Mouse (Mus musculus) lung, postnatal 0 days (tissue): Measurements from ENCODE around the gene Ptprcap. TPM values are rescaled to one million over a fixed set of nuclear protein-coding genes. Genes with fewer than 3 reads are reported as not detected.

Source experiments
- ATAC-seq: fragments of 200-750 bp; cut with Nextera tagmentation; 2 replicates; pipeline ENCODE4 v1.8.0; 2017; ENCODE audit warnings: moderate library complexity
- DNase-seq: peaks from one replicate; pipeline ENCODE4 v3.0.0-alpha.2; 2016; ENCODE audit warnings: low spot score
- H3K27ac ChIP-seq: fragments of 300-500 bp; sonication (generic); 2 replicates; pipeline ENCODE4 v1.5.1; 2014; ENCODE audit warnings: antibody characterized with exemption, mild to moderate bottlenecking, low read length, mixed read lengths
- H3K27me3 ChIP-seq: fragments of 300-500 bp; sonication (generic); replicated peaks from 2 replicates; pipeline ENCODE4 v1.6.1; 2014; ENCODE audit warnings: low read length, mixed read lengths; ENCODE audit not compliant: insufficient read depth
- H3K36me3 ChIP-seq: fragments of 300-500 bp; sonication (generic); 2 replicates; pipeline ENCODE4 v1.6.1; 2014; ENCODE audit warnings: low read length, mixed read lengths; ENCODE audit not compliant: insufficient read depth
- H3K4me1 ChIP-seq: fragments of 300-500 bp; sonication (generic); 2 replicates; pipeline ENCODE4 v1.6.1; 2014; ENCODE audit warnings: antibody characterized with exemption, low read depth, low read length, mixed read lengths; ENCODE audit not compliant: insufficient read depth
- H3K4me2 ChIP-seq: fragments of 300-500 bp; sonication (generic); replicated peaks from 2 replicates; pipeline ENCODE4 v1.6.1; 2014; ENCODE audit warnings: low read depth, mild to moderate bottlenecking, low read length, moderate library complexity, mixed read lengths
- H3K4me3 ChIP-seq: fragments of 300-500 bp; sonication (generic); 2 replicates; pipeline ENCODE4 v1.5.1; 2014; ENCODE audit warnings: low read depth, low read length
- H3K9ac ChIP-seq: fragments of 300-500 bp; sonication (generic); replicated peaks from 2 replicates; pipeline ENCODE4 v1.6.1; 2014; ENCODE audit warnings: low read depth, mild to moderate bottlenecking
- H3K9me3 ChIP-seq: fragments of 300-500 bp; sonication (generic); 2 replicates; pipeline ENCODE4 v1.6.1; 2016; ENCODE audit warnings: low read length, mixed read lengths
- CTCF ChIP-seq: IDR thresholded peaks from 2 replicates; pipeline ENCODE4 v1.5.1; 2016; ENCODE audit warnings: antibody characterized with exemption, mild to moderate bottlenecking
- EP300 ChIP-seq: IDR thresholded peaks from 2 replicates; pipeline ENCODE4 v1.6.1; 2016; ENCODE audit warnings: antibody characterized with exemption, mild to moderate bottlenecking, control low read depth
- WGBS: fragments of 180-500 bp; shearing (Covaris S2); extraction: QIAGEN DNeasy Blood & Tissue Kit; methylation state at CpG from one replicate; pipeline ENCODE4 v1.1.7; 2014; 5-methylcytosine and 5-hydroxymethylcytosine counted together
- polyA plus RNA-seq: library from polyadenylated mRNA; unstranded; fragments of >200 nt; fragmentation: Nextera tagmentation; extraction: Ambion mirVana; gene quantifications from 2 replicates; pipeline ENCODE4 v1.2.1, GENCODE M21; 2015

The Ptprcap gene
- polyA plus RNA-seq, 1 experiment from 2014 or later: 3.7 TPM

GRCm38 (mm10) chr19:4196548-4196947, 43.1 kb downstream of the Ptprcap start:
- Histone ChIP-seq H3K9me3 (no peaks in the 10 kb centered on the region), H3K4me3 (no peak overlapping the region), H3K9ac (no peak overlapping the region), H3K36me3 (peaks cover 24% of the 10 kb centered on the region; the same call in 1 of the 2 replicates), H3K27ac (no peak overlapping the region), H3K4me1 (0 out of 2 replicates have a peak, but pooled peaks cover 2% of the 10 kb centered on the region), H3K27me3 (no peaks in the 10 kb centered on the region), H3K4me2 (no peak overlapping the region)
- TF ChIP-seq EP300: no peak
- no peak for TF ChIP-seq CTCF
- WGBS: 24% methylated on average over 5 of the region's 5 CpGs
- no peak for DNase-seq
- ATAC-seq: no peak

GRCm38 (mm10) chr19:4197180-4197579, 43.8 kb downstream of the Ptprcap start:
- no peak for TF ChIP-seq CTCF
- no peak for TF ChIP-seq EP300
- ATAC-seq: no peak
- H3K27ac ChIP-seq: no peak overlapping the region

GRCm38 (mm10) chr19:4201291-4201909, 48.0 kb downstream of the Ptprcap start, which contains the start of gene Rad9a:
Gene Rad9a, minus strand, starts transcription at chr19:4201662.
- H3K36me3 ChIP-seq: no peaks in the 10 kb centered on the region; the same call in 1 of the 2 replicates
- WGBS: under 1% methylated on average over 34 of the region's 34 CpGs
- no peaks in the 10 kb centered on the region for H3K27me3 ChIP-seq
- H3K4me3 ChIP-seq: peak within 1 kb of the TSS; percentile 52
- peak; percentile 100 for DNase-seq
- peak within 1 kb of the TSS; percentile 93 for H3K4me2 ChIP-seq
- peak within 1 kb of the TSS; percentile 61 for H3K9ac ChIP-seq
- ATAC-seq: peak; percentile 89
- peak within 1 kb of the TSS; percentile 55 for H3K27ac ChIP-seq
- H3K9me3 ChIP-seq: no peaks in the 10 kb centered on the region
- TF ChIP-seq EP300 (peak; percentile 67; the same call in 1 of the 2 replicates), CTCF (no peak)
- no peaks in the 10 kb centered on the region; the same call in 1 of the 2 replicates for H3K4me1 ChIP-seq

More at GRCm38 (mm10) chr19:4197180-4197579, 43.8 kb downstream of the Ptprcap start:
- Histone ChIP-seq H3K4me1 (0 out of 2 replicates have a peak, but pooled peaks cover 2% of the 10 kb centered on the region), H3K9ac (no peak overlapping the region), H3K4me3 (no peak overlapping the region), H3K36me3 (peaks cover 24% of the 10 kb centered on the region; the same call in 1 of the 2 replicates), H3K9me3 (no peaks in the 10 kb centered on the region), H3K27me3 (no peaks in the 10 kb centered on the region), H3K4me2 (no peak overlapping the region)
- DNase-seq: no peak
- 60% methylated on average over 3 of the region's 3 CpGs for WGBS

GRCm38 (mm10) chr19:4202149-4202548, 48.7 kb downstream of the Ptprcap start:
- Histone ChIP-seq H3K27me3 (no peaks in the 10 kb centered on the region), H3K4me3 (peak overlapping the region; percentile 52), H3K9me3 (no peaks in the 10 kb centered on the region), H3K36me3 (no peaks in the 10 kb centered on the region; the same call in 1 of the 2 replicates), H3K9ac (peak overlapping the region; percentile 37; the same call in 1 of the 2 replicates), H3K4me1 (no peaks in the 10 kb centered on the region; the same call in 1 of the 2 replicates), H3K27ac (peak overlapping the region; percentile 22; the same call in 1 of the 2 replicates), H3K4me2 (peak overlapping the region; percentile 93)
- TF ChIP-seq EP300 (no peak), CTCF (no peak)
- ATAC-seq (no peak), DNase-seq (no peak)
- WGBS: 25% methylated on average over 7 of the region's 7 CpGs

GRCm38 (mm10) chr19:4203148-4203547, 49.7 kb downstream of the Ptprcap start:
- Histone ChIP-seq H3K4me2 (no peak overlapping the region), H3K27ac (0 out of 2 replicates have a peak overlapping the region, but pooled peaks have one; percentile 22), H3K9me3 (no peaks in the 10 kb centered on the region), H3K4me1 (no peaks in the 10 kb centered on the region; the same call in 1 of the 2 replicates), H3K27me3 (no peaks in the 10 kb centered on the region), H3K9ac (no peak overlapping the region), H3K4me3 (no peak overlapping the region), H3K36me3 (no peaks in the 10 kb centered on the region)
- ATAC-seq: no peak
- DNase-seq: no peak
- 57% methylated on average over 3 of the region's 3 CpGs for WGBS
- TF ChIP-seq CTCF (peak; percentile 28; the same call in 1 of the 2 replicates), EP300 (no peak)

- DNase-seq: peak; percentile 51
- H3K9me3 ChIP-seq: no peaks in the 10 kb centered on the region
- ATAC-seq: peak; percentile 38
Measured at GRCm38 (mm10) chr19:4203604-4204326, 50.4 kb downstream of the Ptprcap start.

More at GRCm38 (mm10) chr19:4203604-4204326, 50.4 kb downstream of the Ptprcap start:
- Histone ChIP-seq H3K4me2 (no peak overlapping the region), H3K4me1 (no peaks in the 10 kb centered on the region; the same call in 1 of the 2 replicates), H3K27ac (peak overlapping the region; percentile 69), H3K27me3 (no peaks in the 10 kb centered on the region), H3K9ac (no peak overlapping the region), H3K4me3 (no peak overlapping the region), H3K36me3 (no peaks in the 10 kb centered on the region)
- WGBS: 51% methylated on average over 13 of the region's 13 CpGs
- peak; percentile 49 for TF ChIP-seq EP300
- TF ChIP-seq CTCF: no peak
